Mouse (Mus musculus): Measurements from ENCODE around the gene Aspg.

Aspg gene

GRCm38 (mm10) chr12:112106541-112106971 lies at the start of gene Aspg:
TSS of gene Aspg (plus strand) at chr12:112106679.
- DNase-seq (ENCODE audit: low spot score): peak; percentile 71

GRCm38 (mm10) chr12:112077651-112078050 lies 28.8 kb upstream of the Aspg start:
- DNase-seq (ENCODE audit: low spot score): peak; percentile 86

- no peak for DNase-seq (ENCODE audit: low spot score)
These were observed 26.6 kb upstream of the Aspg start for GRCm38 (mm10) chr12:112079911-112080310.

- DNase-seq (ENCODE audit: low spot score): no peak
These were observed 25.6 kb upstream of the Aspg start for GRCm38 (mm10) chr12:112080911-112081310.

GRCm38 (mm10) chr12:112082241-112082640 lies 24.2 kb upstream of the Aspg start:
- DNase-seq (ENCODE audit: low spot score): no peak

- no peak for DNase-seq (ENCODE audit: low spot score)
These were observed 20.2 kb upstream of the Aspg start for GRCm38 (mm10) chr12:112086250-112086649.

- DNase-seq (ENCODE audit: low spot score): no peak
These were observed 19.8 kb upstream of the Aspg start for GRCm38 (mm10) chr12:112086726-112087125.

GRCm38 (mm10) chr12:112088609-112089324 lies 17.7 kb upstream of the Aspg start:
- no peak for DNase-seq (ENCODE audit: low spot score)

GRCm38 (mm10) chr12:112091054-112091453 lies 15.4 kb upstream of the Aspg start:
- peak; percentile 91 for DNase-seq (ENCODE audit: low spot score)

- DNase-seq (ENCODE audit: low spot score): no peak
These were observed 12.1 kb upstream of the Aspg start for GRCm38 (mm10) chr12:112094261-112094880.

GRCm38 (mm10) chr12:112096051-112096732 lies 10.3 kb upstream of the Aspg start:
- no peak for DNase-seq (ENCODE audit: low spot score)

GRCm38 (mm10) chr12:112096733-112097117 lies 9.8 kb upstream of the Aspg start:
- DNase-seq (ENCODE audit: low spot score): no peak

GRCm38 (mm10) chr12:112100106-112100505 lies 6.4 kb upstream of the Aspg start:
- DNase-seq (ENCODE audit: low spot score): no peak

- DNase-seq (ENCODE audit: low spot score): no peak
These were observed 5.4 kb upstream of the Aspg start for GRCm38 (mm10) chr12:112101045-112101444.

- no peak for DNase-seq (ENCODE audit: low spot score)
These were observed 3.3 kb upstream of the Aspg start for GRCm38 (mm10) chr12:112103179-112103578.

- no peak for DNase-seq (ENCODE audit: low spot score)
These were observed 1.6 kb upstream of the Aspg start for GRCm38 (mm10) chr12:112104890-112105289.

- no peak for DNase-seq (ENCODE audit: low spot score)
These were observed 1.2 kb downstream of the Aspg start for GRCm38 (mm10) chr12:112107685-112108084.

- no peak for DNase-seq (ENCODE audit: low spot score)
These were observed 2.4 kb downstream of the Aspg start for GRCm38 (mm10) chr12:112108696-112109445.

- DNase-seq (ENCODE audit: low spot score): no peak
These were observed 3.2 kb downstream of the Aspg start for GRCm38 (mm10) chr12:112109701-112110100.

- no peak for DNase-seq (ENCODE audit: low spot score)
These were observed 4.8 kb downstream of the Aspg start for GRCm38 (mm10) chr12:112111323-112111722.

GRCm38 (mm10) chr12:112112235-112112634 lies 5.8 kb downstream of the Aspg start:
- DNase-seq (ENCODE audit: low spot score): no peak

GRCm38 (mm10) chr12:112112686-112113396 lies 6.4 kb downstream of the Aspg start:
- DNase-seq (ENCODE audit: low spot score): no peak

Measured in embryo, embryonic 10 days (tissue).